Mouse (Mus musculus) heart, adult 9 months (tissue): ENCODE results near the gene Zbtb8os.

ENCODE experiments used
- DNase-seq, 2 experiments: peaks; one replicate each; pipeline ENCODE4 v3.0.0; 2022; ENCODE audit warnings: low spot score in 2 of 2

Zbtb8os gene

GRCm38 (mm10) chr4:129335216-129336074 lies at the start of gene Zbtb8os, which contains the start of gene Rbbp4:
Gene Zbtb8os, plus strand, starts transcription at chr4:129335695.
Gene Rbbp4, minus strand, starts transcription at chr4:129335370.
- DNase-seq: peak; percentile 96 to 97

GRCm38 (mm10) chr4:129286001-129286682 lies 49.4 kb upstream of the Zbtb8os start:
- DNase-seq: peak; percentile 28 to 37

GRCm38 (mm10) chr4:129286683-129287471 lies 48.6 kb upstream of the Zbtb8os start:
- peak in 1 of 2 experiments; percentile 15 for DNase-seq

GRCm38 (mm10) chr4:129287472-129287981 lies 48.0 kb upstream of the Zbtb8os start, which contains the start of gene Sync:
Gene Sync, plus strand, starts transcription at chr4:129287617.
- peak; percentile 49 to 58 for DNase-seq

- DNase-seq: peak; percentile 42 to 47
Observed at GRCm38 (mm10) chr4:129288067-129288466, 47.4 kb upstream of the Zbtb8os start.

- DNase-seq: no peak
Observed at GRCm38 (mm10) chr4:129289671-129290070, 45.8 kb upstream of the Zbtb8os start.

GRCm38 (mm10) chr4:129292831-129293230 lies 42.7 kb upstream of the Zbtb8os start:
- DNase-seq: no peak

GRCm38 (mm10) chr4:129293702-129294101 lies 41.8 kb upstream of the Zbtb8os start:
- DNase-seq: no peak

GRCm38 (mm10) chr4:129295188-129295587 lies 40.3 kb upstream of the Zbtb8os start:
- DNase-seq: no peak

GRCm38 (mm10) chr4:129296066-129296465 lies 39.4 kb upstream of the Zbtb8os start:
- DNase-seq: peak in 1 of 2 experiments; percentile 7

GRCm38 (mm10) chr4:129297724-129298123 lies 37.8 kb upstream of the Zbtb8os start:
- DNase-seq: no peak

- no peak for DNase-seq
Observed at GRCm38 (mm10) chr4:129299121-129299520, 36.4 kb upstream of the Zbtb8os start.

GRCm38 (mm10) chr4:129303401-129303800 lies 32.1 kb upstream of the Zbtb8os start:
- no peak for DNase-seq

GRCm38 (mm10) chr4:129303816-129304215 lies 31.7 kb upstream of the Zbtb8os start:
- no peak for DNase-seq

GRCm38 (mm10) chr4:129304306-129304705 lies 31.2 kb upstream of the Zbtb8os start:
- no peak for DNase-seq

- DNase-seq: no peak
Observed at GRCm38 (mm10) chr4:129307936-129308335, 27.6 kb upstream of the Zbtb8os start.

GRCm38 (mm10) chr4:129313886-129314285 lies 21.6 kb upstream of the Zbtb8os start:
- no peak for DNase-seq

- no peak for DNase-seq
Observed at GRCm38 (mm10) chr4:129320876-129321275, 14.6 kb upstream of the Zbtb8os start.

- DNase-seq: no peak
Observed at GRCm38 (mm10) chr4:129322042-129322441, 13.5 kb upstream of the Zbtb8os start.

- DNase-seq: no peak
Observed at GRCm38 (mm10) chr4:129323491-129323890, 12.0 kb upstream of the Zbtb8os start.

GRCm38 (mm10) chr4:129324756-129325155 lies 10.7 kb upstream of the Zbtb8os start:
- DNase-seq: no peak

GRCm38 (mm10) chr4:129326191-129326590 lies 9.3 kb upstream of the Zbtb8os start:
- no peak for DNase-seq
